Mouse (Mus musculus) T-helper 17 cell (primary cell): ENCODE data around the gene Cntrob.

Experiments
- in situ Hi-C, 2 experiments: fragments of 300-600 bp; cut with MboI, MseI; formaldehyde crosslinking; loops; 1 replicate in 1 of 2; 2 replicates in 1 of 2; pipeline ENCODE4 v1.15.1; 2025; ENCODE audit warnings: high pct_unique_total_duplicates in 2 of 2

Gene Cntrob

GRCm38 (mm10) chr11:69250106-69250505 lies 73.5 kb downstream of the Cntrob start:
- in situ Hi-C loops: no loop called here
